Mouse (Mus musculus): ENCODE measurements around the gene Srpk1. TPM values are rescaled to one million over a fixed set of nuclear protein-coding genes. Genes with fewer than 3 reads are reported as not detected.
A peak's percentile ranks its signal among the peaks of the same experiment; 100 is the strongest.

Srpk1 gene
- polyA plus RNA-seq, 1 experiment from 2014 or later, result 105 TPM

GRCm38 (mm10) chr17:28628248-28629124, 6.0 kb upstream of the Srpk1 start:
- H3K4me3 ChIP-seq, result no peak overlapping the region
- 62% methylated on average over 10 of the region's 10 CpGs for WGBS
- no peaks in the 10 kb centered on the region for H3K9me3 ChIP-seq
- no peak for ATAC-seq (ENCODE audit: low FRiP score)
- 0 out of 2 replicates have a peak, but pooled peaks cover 6% of the 10 kb centered on the region for H3K4me1 ChIP-seq (replicated peaks)
- no peaks in the 10 kb centered on the region for H3K27me3 ChIP-seq
- H3K36me3 ChIP-seq, result no peaks in the 10 kb centered on the region
- H3K4me2 ChIP-seq, result no peak overlapping the region
- no peak overlapping the region for H3K9ac ChIP-seq
- no peak overlapping the region for H3K27ac ChIP-seq

DNA sequence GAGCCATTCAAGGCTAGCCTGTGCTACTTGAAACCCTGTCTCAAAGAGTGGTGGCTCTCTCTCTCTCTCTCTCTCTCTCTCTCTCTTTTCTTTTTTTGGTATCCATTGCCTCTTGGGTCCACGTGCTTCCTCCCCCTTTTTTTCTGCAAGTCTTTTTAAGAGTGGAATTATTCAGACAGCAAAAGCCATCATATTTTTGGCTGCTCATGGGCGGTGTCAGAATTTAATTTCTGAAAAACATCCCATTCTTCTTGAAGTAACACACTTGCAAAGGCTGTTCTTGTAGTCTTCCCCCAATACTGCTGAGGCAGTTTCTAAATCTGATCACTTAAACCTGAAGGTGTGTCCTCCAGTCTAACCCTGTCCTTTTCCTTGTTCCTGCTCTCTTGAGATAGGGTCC, 4.4 kb upstream of the Srpk1 start:
- H3K27me3 ChIP-seq, result no peaks in the 10 kb centered on the region
- WGBS, result 84% methylated on average over 2 of the region's 2 CpGs
- no peaks in the 10 kb centered on the region for H3K9me3 ChIP-seq
- no peaks in the 10 kb centered on the region for H3K36me3 ChIP-seq
- no peak overlapping the region for H3K27ac ChIP-seq
- no peak for ATAC-seq (ENCODE audit: low FRiP score)
- H3K4me2 ChIP-seq, result no peak overlapping the region
- H3K4me3 ChIP-seq, result no peak overlapping the region
- no peak overlapping the region for H3K9ac ChIP-seq
- H3K4me1 ChIP-seq (replicated peaks), result 0 out of 2 replicates have a peak, but pooled peaks cover 6% of the 10 kb centered on the region

- Histone ChIP-seq H3K9ac (no peak overlapping the region), H3K4me1 (replicated peaks) (peaks cover 18% of the 10 kb centered on the region), H3K27me3 (no peaks in the 10 kb centered on the region), H3K4me3 (no peak overlapping the region), H3K4me2 (no peak overlapping the region), H3K36me3 (no peaks in the 10 kb centered on the region; the same call in 1 of the 2 replicates), H3K27ac (no peak overlapping the region), H3K9me3 (no peaks in the 10 kb centered on the region)
- 93% methylated on average over 15 of the region's 15 CpGs for WGBS
- ATAC-seq (ENCODE audit: low FRiP score), result no peak
Observed at GRCm38 (mm10) chr17:28625327-28625726, 2.8 kb upstream of the Srpk1 start.

DNA sequence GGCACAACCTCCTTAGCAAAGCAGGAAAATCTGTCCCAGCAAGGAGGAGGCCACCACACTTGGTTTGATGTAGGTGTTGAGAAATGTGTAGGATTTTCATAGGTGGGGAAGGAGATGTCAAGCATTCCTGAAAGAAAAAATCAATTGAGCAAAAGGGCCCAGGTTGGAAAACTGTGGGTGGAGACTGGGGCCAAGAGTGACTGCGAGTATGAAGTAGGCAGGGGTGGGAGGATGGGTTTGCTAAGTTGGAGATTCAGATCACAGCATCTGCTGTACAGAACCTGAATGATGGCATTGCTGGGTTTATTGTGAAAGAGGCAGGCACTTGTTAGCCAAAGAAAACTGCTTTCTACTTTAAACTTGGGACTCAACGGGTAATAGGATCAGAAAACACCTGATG, 2.3 kb upstream of the Srpk1 start:
- Histone ChIP-seq H3K27ac (no peak overlapping the region), H3K36me3 (peaks cover 5% of the 10 kb centered on the region), H3K4me2 (no peak overlapping the region), H3K9ac (no peak overlapping the region), H3K4me1 (replicated peaks) (peaks cover 23% of the 10 kb centered on the region), H3K4me3 (no peak overlapping the region), H3K9me3 (no peaks in the 10 kb centered on the region), H3K27me3 (no peaks in the 10 kb centered on the region)
- 88% methylated on average over 2 of the region's 2 CpGs for WGBS
- no peak for ATAC-seq (ENCODE audit: low FRiP score)

- Histone ChIP-seq H3K4me2 (peak overlapping the region; percentile 81), H3K27me3 (no peaks in the 10 kb centered on the region), H3K36me3 (peaks cover 13% of the 10 kb centered on the region), H3K9ac (peak overlapping the region; percentile 96), H3K27ac (peak overlapping the region; percentile 93), H3K4me3 (peak overlapping the region; percentile 99), H3K9me3 (no peaks in the 10 kb centered on the region), H3K4me1 (replicated peaks) (peaks cover 40% of the 10 kb centered on the region)
- under 1% methylated on average over 76 of the region's 78 CpGs for WGBS
- peak; percentile 79 for ATAC-seq (ENCODE audit: low FRiP score)
Observed at GRCm38 (mm10) chr17:28621381-28622299, 869 bp downstream of the Srpk1 start.

DNA sequence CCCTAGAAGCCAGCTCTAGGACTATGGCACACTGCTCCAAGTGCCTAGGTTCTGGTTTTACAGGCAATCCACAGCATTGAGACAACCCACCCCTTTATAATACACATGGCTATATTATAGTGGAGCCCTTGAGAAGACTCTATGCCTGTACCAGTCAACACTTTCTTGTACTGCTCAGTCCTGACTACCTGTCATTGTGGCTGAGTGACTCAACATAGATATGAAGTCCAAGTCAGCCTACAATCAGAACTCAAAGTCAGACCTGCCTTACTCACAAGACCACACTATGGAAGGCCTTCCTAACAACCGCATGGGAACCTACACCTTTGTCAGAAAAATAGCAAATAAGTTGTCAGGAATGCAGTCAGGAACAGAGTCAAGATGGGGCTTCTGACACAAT, 3.7 kb downstream of the Srpk1 start:
- WGBS, result 100% methylated on average over 1 of the region's 1 CpGs
- Histone ChIP-seq H3K4me1 (replicated peaks) (peaks cover 42% of the 10 kb centered on the region), H3K4me3 (no peak overlapping the region), H3K27me3 (no peaks in the 10 kb centered on the region), H3K36me3 (peaks cover 24% of the 10 kb centered on the region), H3K27ac (no peak overlapping the region), H3K9me3 (no peaks in the 10 kb centered on the region), H3K9ac (no peak overlapping the region), H3K4me2 (no peak overlapping the region)
- no peak for ATAC-seq (ENCODE audit: low FRiP score)

GRCm38 (mm10) chr17:28618124-28618523, 4.4 kb downstream of the Srpk1 start:
- Histone ChIP-seq H3K9me3 (no peaks in the 10 kb centered on the region), H3K4me2 (no peak overlapping the region), H3K4me1 (replicated peaks) (peaks cover 42% of the 10 kb centered on the region), H3K27me3 (no peaks in the 10 kb centered on the region), H3K4me3 (no peak overlapping the region), H3K36me3 (peaks cover 24% of the 10 kb centered on the region), H3K9ac (no peak overlapping the region), H3K27ac (no peak overlapping the region)
- ATAC-seq (ENCODE audit: low FRiP score), result no peak
- WGBS, result 87% methylated on average over 7 of the region's 7 CpGs

- Histone ChIP-seq H3K4me3 (no peak overlapping the region), H3K4me1 (replicated peaks) (peaks cover 42% of the 10 kb centered on the region), H3K9ac (no peak overlapping the region), H3K27ac (no peak overlapping the region), H3K4me2 (no peak overlapping the region), H3K36me3 (peaks cover 24% of the 10 kb centered on the region), H3K9me3 (no peaks in the 10 kb centered on the region), H3K27me3 (no peaks in the 10 kb centered on the region)
- no peak for ATAC-seq (ENCODE audit: low FRiP score)
- WGBS, result 89% methylated on average over 10 of the region's 10 CpGs
Observed at GRCm38 (mm10) chr17:28617636-28618035, 4.9 kb downstream of the Srpk1 start.

DNA sequence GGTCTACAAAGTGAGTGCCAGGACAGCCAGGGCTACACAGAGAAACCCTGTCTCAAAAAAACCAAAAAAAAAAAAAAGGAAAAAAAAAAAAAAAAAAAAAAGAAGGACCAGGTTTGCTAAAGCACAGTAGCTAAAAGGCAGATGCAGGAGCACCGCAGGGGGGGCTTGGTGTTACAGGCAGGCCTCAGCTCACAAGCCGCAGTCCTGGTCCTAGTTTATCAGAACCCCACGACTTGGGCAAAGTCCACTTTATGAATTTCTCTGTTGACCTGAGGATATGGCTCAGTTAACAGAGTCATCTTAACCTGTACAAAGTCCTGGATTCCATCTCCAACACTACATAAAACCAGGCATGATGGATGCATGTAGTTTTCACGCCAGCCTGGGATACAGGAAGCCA, 7.2 kb downstream of the Srpk1 start:
- Histone ChIP-seq H3K4me2 (no peak overlapping the region), H3K4me1 (replicated peaks) (peaks cover 29% of the 10 kb centered on the region), H3K9me3 (no peaks in the 10 kb centered on the region), H3K36me3 (peaks cover 24% of the 10 kb centered on the region), H3K9ac (no peak overlapping the region), H3K27ac (no peak overlapping the region), H3K27me3 (no peaks in the 10 kb centered on the region), H3K4me3 (no peak overlapping the region)
- no peak for ATAC-seq (ENCODE audit: low FRiP score)
- WGBS, result 98% methylated on average over 4 of the region's 4 CpGs

- H3K27ac ChIP-seq, result no peak overlapping the region
- peaks cover 11% of the 10 kb centered on the region for H3K4me1 ChIP-seq (replicated peaks)
- no peaks in the 10 kb centered on the region for H3K9me3 ChIP-seq
- peaks cover 15% of the 10 kb centered on the region for H3K36me3 ChIP-seq
- H3K4me3 ChIP-seq, result no peak overlapping the region
- WGBS, result 93% methylated on average over 6 of the region's 6 CpGs
- H3K27me3 ChIP-seq, result no peaks in the 10 kb centered on the region
- no peak overlapping the region for H3K9ac ChIP-seq
- no peak for ATAC-seq (ENCODE audit: low FRiP score)
- H3K4me2 ChIP-seq, result no peak overlapping the region
Observed at GRCm38 (mm10) chr17:28613096-28613495, 9.4 kb downstream of the Srpk1 start.

GRCm38 (mm10) chr17:28612603-28613002, 9.9 kb downstream of the Srpk1 start:
- no peak for ATAC-seq (ENCODE audit: low FRiP score)
- Histone ChIP-seq H3K4me1 (replicated peaks) (peaks cover 6% of the 10 kb centered on the region; the same call in 1 of the 2 replicates), H3K27me3 (no peaks in the 10 kb centered on the region), H3K9me3 (no peaks in the 10 kb centered on the region), H3K9ac (no peak overlapping the region), H3K36me3 (peaks cover 19% of the 10 kb centered on the region), H3K4me3 (no peak overlapping the region), H3K27ac (no peak overlapping the region), H3K4me2 (no peak overlapping the region)
- 85% methylated on average over 2 of the region's 2 CpGs for WGBS

DNA sequence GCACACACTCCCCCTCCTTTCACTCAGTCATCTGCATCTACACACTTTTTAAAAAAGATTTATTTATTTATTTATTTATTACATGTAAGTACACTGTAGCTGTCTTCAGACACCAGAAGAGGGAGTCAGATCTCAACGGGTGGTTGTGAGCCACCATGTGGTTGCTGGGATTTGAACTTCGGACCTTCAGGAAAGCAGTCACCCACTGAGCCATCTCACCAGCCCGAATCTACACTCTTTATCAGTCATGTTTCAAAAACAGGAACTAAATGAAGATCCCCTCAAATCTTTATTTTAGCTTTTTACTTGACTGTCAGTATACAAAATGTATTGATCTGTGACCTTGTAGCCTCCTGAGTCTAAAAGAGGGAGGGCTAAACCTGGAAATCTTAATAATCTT, 13.0 kb downstream of the Srpk1 start:
- H3K9me3 ChIP-seq, result no peaks in the 10 kb centered on the region
- no peaks in the 10 kb centered on the region for H3K4me1 ChIP-seq (replicated peaks)
- peaks cover 39% of the 10 kb centered on the region for H3K36me3 ChIP-seq
- H3K4me3 ChIP-seq, result no peak overlapping the region
- H3K4me2 ChIP-seq, result no peak overlapping the region
- 84% methylated on average over 3 of the region's 3 CpGs for WGBS
- H3K27ac ChIP-seq, result no peak overlapping the region
- no peak overlapping the region for H3K9ac ChIP-seq
- no peaks in the 10 kb centered on the region for H3K27me3 ChIP-seq
- no peak for ATAC-seq (ENCODE audit: low FRiP score)

Measured in hindbrain, embryonic 13.5 days (tissue).